Mouse (Mus musculus) kidney, embryonic 14.5 days (tissue): Measurements from ENCODE around the gene Bicd2. TPM values are rescaled to one million over a fixed set of nuclear protein-coding genes. Genes with fewer than 3 reads are reported as not detected.

Experiments used
- ATAC-seq: fragments of 200-750 bp; cut with Nextera tagmentation; 2 replicates; pipeline ENCODE4 v1.8.0; 2017; ENCODE audit warnings: moderate number of reproducible peaks, mild to moderate bottlenecking, moderate TSS enrichment, moderate library complexity; ENCODE audit not compliant: low FRiP score, low TSS enrichment
- H3K27ac ChIP-seq: fragments of 300-500 bp; sonication (generic); 2 replicates; pipeline ENCODE4 v1.5.1; 2014; ENCODE audit warnings: low read depth, mild to moderate bottlenecking, low read length, moderate library complexity, mixed read lengths
- H3K27me3 ChIP-seq: fragments of 300-500 bp; sonication (generic); 2 replicates; pipeline ENCODE4 v1.6.1; 2014; ENCODE audit warnings: mild to moderate bottlenecking, low read length; ENCODE audit not compliant: control insufficient read depth, insufficient read depth
- H3K36me3 ChIP-seq: fragments of 300-500 bp; sonication (generic); 2 replicates; pipeline ENCODE4 v1.6.1; 2014; ENCODE audit warnings: low read length, mixed read lengths; ENCODE audit not compliant: control insufficient read depth, insufficient read depth
- H3K4me1 ChIP-seq: fragments of 300-500 bp; sonication (generic); 2 replicates; pipeline ENCODE4 v1.6.1; 2014; ENCODE audit warnings: low read length, mixed read lengths; ENCODE audit not compliant: control insufficient read depth, insufficient read depth
- H3K4me2 ChIP-seq: fragments of 300-500 bp; sonication (generic); replicated peaks from 2 replicates; pipeline ENCODE4 v1.6.1; 2014; ENCODE audit warnings: low read depth, mild to moderate bottlenecking, low read length
- H3K4me3 ChIP-seq: fragments of 300-500 bp; sonication (generic); 2 replicates; pipeline ENCODE4 v1.5.1; 2014; ENCODE audit warnings: mild to moderate bottlenecking, low read length
- H3K9ac ChIP-seq: fragments of 300-500 bp; sonication (generic); 2 replicates; pipeline ENCODE4 v1.6.1; 2014; ENCODE audit warnings: low read depth, mild to moderate bottlenecking, low read length, moderate library complexity
- H3K9me3 ChIP-seq: fragments of 300-500 bp; sonication (generic); 2 replicates; pipeline ENCODE4 v1.6.1; 2016; ENCODE audit warnings: low read length; ENCODE audit not compliant: control insufficient read depth
- WGBS: fragments of 180-500 bp; shearing (Covaris S2); extraction: QIAGEN DNeasy Blood & Tissue Kit; methylation state at CpG from one replicate; pipeline ENCODE4 v1.1.7; 2014; 5-methylcytosine and 5-hydroxymethylcytosine counted together
- polyA plus RNA-seq: library from polyadenylated mRNA; unstranded; fragments of >200 nt; fragmentation: Nextera tagmentation; extraction: Ambion mirVana; gene quantifications from 2 replicates; pipeline ENCODE4 v1.2.1, GENCODE M21; 2014

Bicd2 gene
- polyA plus RNA-seq, 1 experiment from 2014 or later: 26.1 TPM

- Histone ChIP-seq H3K4me2 (no peak overlapping the region), H3K36me3 (peaks cover 5% of the 10 kb centered on the region; the same call in 1 of the 2 replicates), H3K27ac (no peak overlapping the region), H3K9ac (no peak overlapping the region), H3K4me1 (peaks cover 12% of the 10 kb centered on the region), H3K4me3 (no peak overlapping the region), H3K9me3 (no peaks in the 10 kb centered on the region), H3K27me3 (no peaks in the 10 kb centered on the region)
- 100% methylated on average over 1 of the region's 1 CpGs for WGBS
- ATAC-seq: no peak
These were observed 86.8 kb downstream of the Bicd2 start for GRCm38 (mm10) chr13:49428042-49428675.

GRCm38 (mm10) chr13:49430529-49430928 lies 89.1 kb downstream of the Bicd2 start:
- no peak overlapping the region for H3K27ac ChIP-seq
- no peaks in the 10 kb centered on the region for H3K9me3 ChIP-seq
- no peak for ATAC-seq
- no peak overlapping the region for H3K4me3 ChIP-seq
- peaks cover 12% of the 10 kb centered on the region; the same call in 1 of the 2 replicates for H3K36me3 ChIP-seq
- H3K9ac ChIP-seq: no peak overlapping the region
- WGBS: 53% methylated on average over 4 of the region's 4 CpGs
- H3K4me1 ChIP-seq: peaks cover 12% of the 10 kb centered on the region; the same call in 1 of the 2 replicates
- H3K27me3 ChIP-seq: no peaks in the 10 kb centered on the region
- H3K4me2 ChIP-seq: no peak overlapping the region

GRCm38 (mm10) chr13:49433268-49434029 lies 92.1 kb downstream of the Bicd2 start:
- WGBS: 90% methylated on average over 2 of the region's 2 CpGs
- H3K36me3 ChIP-seq: peaks cover 31% of the 10 kb centered on the region
- no peak overlapping the region for H3K4me3 ChIP-seq
- H3K4me1 ChIP-seq: 0 out of 2 replicates have a peak, but pooled peaks cover 4% of the 10 kb centered on the region
- no peak overlapping the region for H3K27ac ChIP-seq
- no peak overlapping the region for H3K9ac ChIP-seq
- H3K9me3 ChIP-seq: no peaks in the 10 kb centered on the region
- no peak overlapping the region for H3K4me2 ChIP-seq
- H3K27me3 ChIP-seq: no peaks in the 10 kb centered on the region
- ATAC-seq: no peak

GRCm38 (mm10) chr13:49435745-49436144 lies 94.4 kb downstream of the Bicd2 start:
- ATAC-seq: no peak
- Histone ChIP-seq H3K27ac (no peak overlapping the region), H3K27me3 (no peaks in the 10 kb centered on the region), H3K36me3 (peaks cover 34% of the 10 kb centered on the region), H3K4me2 (no peak overlapping the region), H3K4me3 (no peak overlapping the region), H3K4me1 (no peaks in the 10 kb centered on the region), H3K9ac (no peak overlapping the region), H3K9me3 (no peaks in the 10 kb centered on the region)
- 90% methylated on average over 1 of the region's 1 CpGs for WGBS

GRCm38 (mm10) chr13:49436170-49436569 lies 94.8 kb downstream of the Bicd2 start:
- Histone ChIP-seq H3K4me1 (no peaks in the 10 kb centered on the region), H3K27ac (no peak overlapping the region), H3K4me3 (no peak overlapping the region), H3K4me2 (no peak overlapping the region), H3K27me3 (no peaks in the 10 kb centered on the region), H3K9me3 (no peaks in the 10 kb centered on the region), H3K9ac (no peak overlapping the region), H3K36me3 (peaks cover 34% of the 10 kb centered on the region)
- no peak for ATAC-seq
- 90% methylated on average over 4 of the region's 4 CpGs for WGBS

Other genes starting within 250 kb of the Bicd2 start
- 1.7 and 2.1 TPM in 2 replicates for gene Wnk2, start 193.6 kb upstream of the Bicd2 start, polyA plus RNA-seq
- 43.8 and 54.2 TPM in 2 replicates for gene Ninj1, start 154.1 kb upstream of the Bicd2 start, polyA plus RNA-seq
- gene Card19, start 125.5 kb upstream of the Bicd2 start, polyA plus RNA-seq: 33.3 and 39.9 TPM in 2 replicates
- gene Susd3, start 92.9 kb upstream of the Bicd2 start, polyA plus RNA-seq: 8.5 and 12.6 TPM in 2 replicates
- gene Fgd3, start 21.3 kb upstream of the Bicd2 start, polyA plus RNA-seq: 0.20 and 0.46 TPM in 2 replicates
- gene Ippk, start 79.7 kb downstream of the Bicd2 start, polyA plus RNA-seq: 8.0 and 16.8 TPM in 2 replicates
- 1.1 and 1.6 TPM in 2 replicates for gene Tes3-ps, start 151.7 kb downstream of the Bicd2 start, polyA plus RNA-seq
- gene Ecm2, start 163.2 kb downstream of the Bicd2 start, polyA plus RNA-seq: 0.61 and 0.93 TPM in 2 replicates
- gene Aspn, start 202.9 kb downstream of the Bicd2 start, polyA plus RNA-seq: 3.7 and 5.3 TPM in 2 replicates
- 0.89 and 0.93 TPM in 2 replicates for gene Omd, start 240.9 kb downstream of the Bicd2 start, polyA plus RNA-seq